Mouse (Mus musculus): ENCODE data around the gene Mapk8ip2.
"Not testable (repeated sequence)": the region's sequence is repeated elsewhere in the genome, so short reads cannot be mapped to it uniquely, and the experiment has no call there.

Mapk8ip2 gene

GRCm38 (mm10) chr15:89453865-89454478 is at the start of gene Mapk8ip2:
Gene Mapk8ip2, plus strand, starts transcription at chr15:89453913.
- no peak for DNase-seq (ENCODE audit: low spot score in 2 of 2)

DNA sequence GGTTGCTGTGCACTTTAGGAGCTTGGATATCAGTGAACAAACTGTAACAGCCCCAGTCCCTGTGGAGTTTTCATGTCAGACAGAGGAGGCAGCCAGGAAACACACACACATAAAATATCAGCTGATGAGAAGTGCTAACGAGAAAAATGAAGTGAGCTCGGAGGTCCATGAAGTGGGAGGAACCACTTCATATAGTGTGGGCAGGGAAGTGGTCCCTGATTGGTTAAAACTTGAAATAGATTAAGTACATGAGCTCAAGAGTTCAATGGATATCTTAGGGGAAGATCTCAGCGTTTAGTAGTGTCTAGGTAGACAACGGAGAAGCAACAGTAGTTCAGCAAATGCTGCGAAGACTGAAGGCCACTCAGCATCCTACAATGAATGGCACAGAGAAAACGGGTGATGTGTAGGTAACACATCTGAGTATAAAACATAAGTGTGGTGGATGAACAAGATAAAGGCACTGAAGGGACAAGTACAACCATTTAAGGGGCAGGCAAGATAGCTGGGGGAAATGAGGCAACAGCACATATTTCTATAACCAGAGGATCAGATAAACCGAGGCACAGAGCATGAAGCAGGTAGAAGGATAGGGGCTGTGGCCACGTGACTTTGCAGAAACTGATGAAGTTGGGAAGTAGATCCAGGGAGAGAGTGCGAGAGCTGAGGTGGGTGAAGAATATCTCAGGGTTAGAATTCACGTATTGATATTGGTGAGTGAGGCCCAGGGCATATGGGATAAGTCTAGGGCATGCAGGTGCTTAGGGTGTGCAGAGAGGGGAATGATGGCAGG is 48.7 kb upstream of the Mapk8ip2 start:
- no peak for DNase-seq (ENCODE audit: low spot score in 2 of 2)

GRCm38 (mm10) chr15:89406691-89407090 is 47.0 kb upstream of the Mapk8ip2 start:
- DNase-seq (ENCODE audit: low spot score in 2 of 2) = no peak

DNA sequence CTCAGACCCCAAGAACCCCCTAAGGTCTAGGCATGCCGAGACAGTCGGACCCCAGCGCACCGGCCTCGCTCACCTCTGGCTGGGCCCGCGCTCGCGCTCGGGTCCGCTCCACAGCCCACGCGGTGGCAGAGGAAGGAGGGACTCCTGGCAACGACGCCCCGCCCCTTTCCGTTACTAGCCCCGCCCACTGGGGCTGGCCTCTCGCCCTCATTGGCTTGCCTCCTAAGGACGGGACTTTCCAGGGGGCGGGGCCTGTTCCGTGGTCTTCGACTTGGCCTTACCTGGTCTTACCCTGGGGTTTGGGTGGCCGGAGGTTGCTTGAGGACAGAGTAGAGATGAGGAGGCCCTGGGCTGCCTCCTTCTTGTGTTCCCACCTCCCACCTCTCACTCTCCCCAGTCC is 43.6 kb upstream of the Mapk8ip2 start, which contains the start of gene Syce3:
Gene Syce3 (minus strand): TSS at position 386 of the 400 bp plus-strand sequence.
- DNase-seq (ENCODE audit: low spot score in 2 of 2) = no peak

GRCm38 (mm10) chr15:89415282-89415681 is 38.4 kb upstream of the Mapk8ip2 start:
- no peak for DNase-seq (ENCODE audit: low spot score in 2 of 2)

GRCm38 (mm10) chr15:89421938-89422337 is 31.8 kb upstream of the Mapk8ip2 start:
- DNase-seq (ENCODE audit: low spot score in 2 of 2) = no peak

GRCm38 (mm10) chr15:89424621-89425020 is 29.1 kb upstream of the Mapk8ip2 start:
- no peak for DNase-seq (ENCODE audit: low spot score in 2 of 2)

GRCm38 (mm10) chr15:89425711-89426121 is 28.0 kb upstream of the Mapk8ip2 start, which contains the start of gene Cpt1b:
Gene Cpt1b, minus strand, starts transcription at chr15:89425863.
- DNase-seq (ENCODE audit: low spot score in 2 of 2) = no peak

DNA sequence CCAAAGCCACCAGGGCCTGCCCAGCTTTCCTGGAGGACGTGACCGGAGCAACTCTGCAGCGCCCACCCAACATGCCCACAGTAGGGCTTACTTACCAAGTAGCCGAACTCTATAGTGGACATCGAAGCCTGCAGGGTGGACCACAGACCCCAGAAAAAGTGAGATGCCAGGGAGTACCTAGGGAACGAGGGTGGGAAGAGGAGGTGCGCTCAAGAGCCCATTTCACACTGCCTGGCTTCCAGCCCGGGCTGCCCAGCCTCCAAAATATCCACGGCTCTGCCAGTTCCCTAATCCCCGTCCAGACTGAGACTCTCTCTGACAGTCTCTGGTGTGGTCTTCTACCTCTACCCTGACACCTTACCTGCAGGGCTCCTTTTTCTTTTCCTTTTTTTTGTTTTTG is 27.0 kb upstream of the Mapk8ip2 start:
- DNase-seq (ENCODE audit: low spot score in 2 of 2) = no peak

GRCm38 (mm10) chr15:89428136-89428790 is 25.4 kb upstream of the Mapk8ip2 start:
- DNase-seq (ENCODE audit: low spot score in 2 of 2) = no peak

DNA sequence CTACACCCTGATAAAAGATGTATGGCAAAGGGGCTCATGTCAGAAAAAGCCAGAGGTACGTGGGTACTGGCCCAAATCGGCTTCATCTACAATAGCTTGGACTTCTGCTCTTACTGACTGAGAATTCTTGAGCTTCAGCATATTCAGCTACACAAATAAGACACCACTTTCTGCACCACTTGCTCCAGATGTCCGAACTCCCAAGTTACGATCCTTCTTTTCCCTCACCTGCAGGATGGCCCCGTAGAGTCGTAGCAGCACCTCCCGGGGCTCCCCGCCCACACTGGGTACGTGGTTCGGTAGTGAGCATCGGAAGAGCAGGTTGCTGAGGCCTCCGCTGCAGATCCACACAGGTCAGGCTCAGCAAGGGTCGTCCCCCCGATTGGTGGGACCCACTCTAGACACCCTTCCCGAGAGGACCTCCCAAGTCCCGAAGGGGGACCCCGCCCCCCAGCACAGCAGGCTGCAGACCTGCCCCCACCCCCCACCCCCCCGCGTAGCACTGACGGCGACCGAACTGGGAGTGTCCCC is 24.8 kb upstream of the Mapk8ip2 start:
- DNase-seq (ENCODE audit: low spot score in 2 of 2) = no peak

DNA sequence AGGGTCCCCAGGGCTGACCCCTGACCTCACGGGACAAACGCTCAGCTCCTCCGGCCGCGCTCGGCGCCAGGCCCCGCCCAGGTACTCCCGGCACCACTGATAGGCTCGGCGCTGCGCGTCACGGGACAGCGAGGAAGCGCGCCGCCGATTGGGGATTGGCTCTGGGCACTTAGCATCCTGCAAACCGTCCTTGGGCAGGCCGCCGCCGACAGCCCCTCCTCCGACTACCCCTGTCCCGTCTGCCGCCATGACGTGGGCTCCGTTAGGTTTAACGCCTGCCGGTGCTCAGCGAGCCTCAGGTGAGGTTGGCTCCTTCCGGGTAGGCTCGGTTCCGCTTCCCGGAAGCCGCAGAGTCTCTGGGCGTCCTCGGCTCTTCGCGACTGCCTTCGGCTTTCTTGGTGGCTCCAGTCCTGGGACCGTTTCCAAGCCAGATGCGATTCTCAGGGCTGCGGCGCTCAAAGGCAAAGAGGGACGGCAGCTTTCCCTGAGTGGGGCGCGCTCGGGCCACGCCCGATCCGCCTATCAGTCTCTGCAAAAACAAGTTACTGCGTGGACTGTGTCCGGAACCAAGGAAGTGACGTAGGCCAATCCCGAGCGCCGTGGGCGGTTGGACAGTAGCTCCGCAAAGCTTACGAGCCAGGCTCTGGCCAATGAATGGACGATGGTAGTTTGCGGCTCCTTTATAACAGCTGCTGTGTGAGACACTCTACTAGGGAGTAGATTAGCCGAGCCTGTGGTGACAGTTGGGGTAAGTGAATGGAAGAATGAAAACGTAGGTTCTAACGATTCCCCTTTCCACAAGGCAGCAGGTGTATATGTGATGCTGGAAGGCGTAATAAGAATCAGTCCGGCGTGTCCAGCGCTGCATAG is 24.1 kb upstream of the Mapk8ip2 start, which contains the start of the genes C730034F03Rik, Gm44502 and Chkb:
Gene C730034F03Rik (plus strand): TSS at position 238 of the 870 bp plus-strand sequence.
Gene Gm44502 (minus strand): TSS at position 345 of the 870 bp plus-strand sequence.
Gene Chkb (minus strand): TSS at position 557 of the 870 bp plus-strand sequence.
- DNase-seq (ENCODE audit: low spot score in 2 of 2) = peak; percentile 91 to 96

- DNase-seq (ENCODE audit: low spot score in 2 of 2) = no peak
Observed at GRCm38 (mm10) chr15:89430341-89430740, 23.4 kb upstream of the Mapk8ip2 start.

- not testable (repeated sequence) for DNase-seq (ENCODE audit: low spot score in 2 of 2)
Observed at GRCm38 (mm10) chr15:89430771-89431170, 22.9 kb upstream of the Mapk8ip2 start.

DNA sequence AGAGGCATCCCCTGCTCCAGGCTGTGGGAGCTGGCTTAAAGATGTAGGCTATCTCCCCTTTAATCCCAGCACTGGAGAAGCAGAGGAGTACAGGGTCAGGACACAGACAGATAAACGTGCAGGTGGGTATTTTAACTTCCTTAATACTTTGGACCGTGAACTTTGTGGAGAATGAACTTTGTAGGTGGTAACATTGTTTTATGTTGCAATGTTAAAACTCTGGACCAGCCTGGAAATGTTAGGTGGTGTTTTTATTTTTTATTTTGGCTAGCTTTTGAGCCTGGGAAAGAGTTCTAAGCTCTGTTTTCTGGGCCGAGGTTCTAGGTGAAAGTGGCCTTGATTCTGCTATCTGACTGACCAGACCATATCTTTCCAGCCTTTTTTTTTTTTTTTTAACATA is 22.4 kb upstream of the Mapk8ip2 start:
- DNase-seq (ENCODE audit: low spot score in 2 of 2) = no peak

GRCm38 (mm10) chr15:89431806-89432205 is 21.9 kb upstream of the Mapk8ip2 start:
- DNase-seq (ENCODE audit: low spot score in 2 of 2) = no peak

DNA sequence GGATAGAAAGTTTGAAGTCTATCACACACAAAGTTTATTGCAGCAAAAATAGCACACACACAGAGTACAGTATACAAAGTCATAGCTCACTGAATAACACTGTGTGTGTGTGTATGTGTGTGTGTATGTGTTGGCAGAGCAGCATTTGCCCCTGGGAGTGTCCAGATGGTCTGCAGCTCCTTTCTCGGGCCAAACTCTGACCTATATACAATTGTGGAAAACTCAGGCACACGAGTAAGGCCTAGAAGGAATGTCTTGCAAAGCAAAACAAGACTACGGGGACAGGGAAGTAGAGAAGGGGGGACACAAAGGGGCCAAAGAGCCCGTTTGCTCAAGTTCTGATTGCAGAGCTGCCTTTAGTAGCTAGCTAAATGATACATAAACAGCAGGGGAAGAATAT is 20.8 kb upstream of the Mapk8ip2 start:
- DNase-seq (ENCODE audit: low spot score in 2 of 2) = no peak

- no peak for DNase-seq (ENCODE audit: low spot score in 2 of 2)
Observed at GRCm38 (mm10) chr15:89434136-89434535, 19.6 kb upstream of the Mapk8ip2 start.

DNA sequence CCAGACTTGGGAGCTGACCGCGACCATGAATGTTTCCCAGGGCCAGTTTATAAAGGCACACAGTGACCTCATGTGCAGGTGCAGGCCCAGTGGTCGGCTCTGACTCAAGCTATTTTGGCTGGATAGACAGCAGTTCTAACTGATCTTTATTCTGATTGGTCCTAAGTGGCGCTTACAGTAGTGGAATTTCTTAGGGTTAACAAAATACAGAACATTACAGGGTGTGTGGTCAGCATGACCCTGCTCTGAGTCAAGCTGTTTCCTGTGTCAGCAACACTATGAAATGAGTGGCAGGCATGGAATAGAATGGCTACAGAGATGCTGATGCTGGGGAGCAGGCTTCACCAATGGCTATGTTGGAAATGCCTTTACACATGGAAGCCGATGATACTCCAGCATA is 17.8 kb upstream of the Mapk8ip2 start:
- DNase-seq (ENCODE audit: low spot score in 2 of 2) = no peak

- no peak for DNase-seq (ENCODE audit: low spot score in 2 of 2)
Observed at GRCm38 (mm10) chr15:89442486-89443070, 11.1 kb upstream of the Mapk8ip2 start.
